Mouse (Mus musculus) midbrain, postnatal 0 days (tissue): ENCODE data around the gene Ntm. TPM values are rescaled to one million over a fixed set of nuclear protein-coding genes. Genes with fewer than 3 reads are reported as not detected.

ENCODE experiments used
- ATAC-seq: fragments of 200-750 bp; cut with Nextera tagmentation; 2 replicates; pipeline ENCODE4 v1.8.0; 2017; ENCODE audit warnings: moderate number of reproducible peaks, mild to moderate bottlenecking, moderate TSS enrichment, moderate library complexity; ENCODE audit not compliant: low FRiP score
- DNase-seq: peaks from one replicate; pipeline ENCODE4 v3.0.0-alpha.2; 2015; ENCODE audit warnings: low spot score
- H3K27ac ChIP-seq: fragments of 300-500 bp; sonication (generic); 2 replicates; pipeline ENCODE4 v1.5.1; 2014; ENCODE audit warnings: low read depth, mild to moderate bottlenecking, low read length, mixed read lengths
- H3K27me3 ChIP-seq: fragments of 300-500 bp; sonication (generic); 2 replicates; pipeline ENCODE4 v1.6.1; 2014; ENCODE audit warnings: low read length, control low read depth, mixed read lengths; ENCODE audit not compliant: insufficient read depth
- H3K36me3 ChIP-seq: fragments of 300-500 bp; sonication (generic); 2 replicates; pipeline ENCODE4 v1.6.1; 2014; ENCODE audit warnings: low read length, control low read depth, mixed read lengths; ENCODE audit not compliant: insufficient read depth
- H3K4me1 ChIP-seq: fragments of 300-500 bp; sonication (generic); 2 replicates; pipeline ENCODE4 v1.6.1; 2014; ENCODE audit warnings: mild to moderate bottlenecking, control low read depth, antibody characterized with exemption, low read length, mixed read lengths; ENCODE audit not compliant: insufficient read depth
- H3K4me2 ChIP-seq: fragments of 300-500 bp; sonication (generic); 2 replicates; pipeline ENCODE4 v1.6.1; 2014; ENCODE audit warnings: low read depth, mild to moderate bottlenecking, low read length, mixed read lengths; ENCODE audit not compliant: poor library complexity, severe bottlenecking
- H3K4me3 ChIP-seq: fragments of 300-500 bp; sonication (generic); 2 replicates; pipeline ENCODE4 v1.5.1; 2014; ENCODE audit warnings: low read depth, mild to moderate bottlenecking, low read length, moderate library complexity
- H3K9ac ChIP-seq: fragments of 300-500 bp; sonication (generic); replicated peaks from 2 replicates; pipeline ENCODE4 v1.6.1; 2014; ENCODE audit warnings: mild to moderate bottlenecking, low read length, moderate library complexity, mixed read lengths; ENCODE audit not compliant: poor library complexity, severe bottlenecking
- H3K9me3 ChIP-seq: fragments of 300-500 bp; sonication (generic); 2 replicates; pipeline ENCODE4 v1.6.1; 2016; ENCODE audit warnings: low read length, control low read depth
- CTCF ChIP-seq: IDR thresholded peaks from 2 replicates; pipeline ENCODE4 v1.5.1; 2016; ENCODE audit warnings: antibody characterized with exemption, mild to moderate bottlenecking
- WGBS: fragments of 180-500 bp; shearing (Covaris S2); extraction: QIAGEN DNeasy Blood & Tissue Kit; methylation state at CpG from one replicate; pipeline ENCODE4 v1.1.7; 2014; 5-methylcytosine and 5-hydroxymethylcytosine counted together
- polyA plus RNA-seq: library from polyadenylated mRNA; unstranded; fragments of >200 nt; fragmentation: Nextera tagmentation; extraction: Ambion mirVana; gene quantifications from 2 replicates; pipeline ENCODE4 v1.2.1, GENCODE M21; 2015
- total RNA-seq: library from RNA; depleted of rRNA; stranded (reverse); fragments of >200 nt; gene quantifications from 2 replicates; pipeline ENCODE4 v1.2.3, GENCODE M21; 2014

Gene Ntm
- total and polyA plus RNA-seq, 2 experiments from 2014 or later, result 244 to 322 TPM

DNA sequence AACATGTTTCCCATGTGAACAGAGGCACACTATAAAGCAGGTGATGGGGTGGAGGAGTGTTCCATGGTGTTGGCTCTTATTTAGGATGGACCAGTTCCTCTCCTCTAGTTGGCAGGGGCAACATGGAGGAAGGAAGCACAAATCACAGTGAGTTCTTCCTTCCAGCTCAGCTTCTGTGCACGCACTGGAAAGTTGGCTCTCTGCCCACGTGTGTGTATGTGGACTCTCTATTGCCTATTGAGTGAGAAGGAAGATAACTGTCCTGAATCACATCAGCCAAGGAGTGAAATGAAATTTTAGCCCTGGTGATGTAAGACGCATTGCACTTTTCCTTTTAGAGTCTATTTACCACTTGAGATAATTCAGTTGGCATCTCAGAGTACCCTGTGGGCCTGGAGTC is 203.0 kb downstream of the Ntm start:
- TF ChIP-seq CTCF, result no peak
- H3K4me2 ChIP-seq, result no peak overlapping the region
- H3K9ac ChIP-seq, result no peak overlapping the region
- H3K9me3 ChIP-seq, result no peaks in the 10 kb centered on the region
- 63% methylated on average over 3 of the region's 3 CpGs for WGBS
- no peaks in the 10 kb centered on the region for H3K27me3 ChIP-seq
- no peaks in the 10 kb centered on the region for H3K36me3 ChIP-seq
- peaks cover 5% of the 10 kb centered on the region; the same call in 1 of the 2 replicates for H3K4me1 ChIP-seq
- ATAC-seq (no peak), DNase-seq (no peak)
- H3K4me3 ChIP-seq, result no peak overlapping the region
- H3K27ac ChIP-seq, result no peak overlapping the region

DNA sequence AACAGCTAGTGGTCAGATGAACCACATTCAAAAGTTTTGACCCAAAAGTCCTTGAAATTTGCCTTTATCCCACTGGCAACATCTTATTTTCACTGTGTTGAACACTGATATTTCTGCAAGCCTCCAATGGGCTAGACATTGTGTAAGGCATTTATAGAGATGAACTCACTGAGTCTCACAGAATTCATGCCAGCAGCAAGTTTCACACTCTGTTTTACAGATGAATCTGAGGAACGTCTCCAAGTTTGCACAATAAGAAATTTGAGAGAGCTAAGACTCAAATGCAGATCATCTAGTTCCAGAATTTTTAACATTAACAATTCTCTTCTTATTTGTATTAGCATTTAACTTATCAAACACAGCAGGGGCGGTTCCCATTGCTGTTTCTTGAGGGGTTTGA is 203.9 kb downstream of the Ntm start:
- no peak for TF ChIP-seq CTCF
- Histone ChIP-seq H3K27ac (no peak overlapping the region), H3K4me1 (peaks cover 5% of the 10 kb centered on the region; the same call in 1 of the 2 replicates), H3K4me3 (no peak overlapping the region), H3K9me3 (no peaks in the 10 kb centered on the region), H3K4me2 (no peak overlapping the region), H3K36me3 (no peaks in the 10 kb centered on the region), H3K27me3 (no peaks in the 10 kb centered on the region), H3K9ac (no peak overlapping the region)
- DNase-seq, result no peak
- ATAC-seq, result no peak
- WGBS, result 87% methylated on average over 2 of the region's 2 CpGs

DNA sequence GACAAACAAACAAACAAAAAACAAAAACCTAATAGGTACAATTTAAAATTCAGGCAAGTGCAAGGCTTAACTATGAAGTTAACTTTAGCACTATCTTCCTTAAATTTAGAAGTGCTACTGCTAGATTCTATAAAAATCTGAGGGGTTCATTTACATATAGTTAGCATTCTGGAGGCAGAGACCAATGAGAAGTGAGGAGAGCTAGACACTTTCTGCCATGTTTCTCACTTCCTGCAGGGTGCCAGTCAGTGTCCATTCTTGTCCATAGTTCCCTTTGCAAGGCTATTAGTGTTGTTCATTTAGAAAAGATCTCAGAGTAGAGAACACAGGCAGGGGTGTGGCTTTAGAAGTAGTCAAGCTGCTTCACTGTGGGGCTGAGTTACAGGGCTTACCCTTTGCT is 208.6 kb downstream of the Ntm start:
- H3K27ac ChIP-seq, result no peak overlapping the region

DNA sequence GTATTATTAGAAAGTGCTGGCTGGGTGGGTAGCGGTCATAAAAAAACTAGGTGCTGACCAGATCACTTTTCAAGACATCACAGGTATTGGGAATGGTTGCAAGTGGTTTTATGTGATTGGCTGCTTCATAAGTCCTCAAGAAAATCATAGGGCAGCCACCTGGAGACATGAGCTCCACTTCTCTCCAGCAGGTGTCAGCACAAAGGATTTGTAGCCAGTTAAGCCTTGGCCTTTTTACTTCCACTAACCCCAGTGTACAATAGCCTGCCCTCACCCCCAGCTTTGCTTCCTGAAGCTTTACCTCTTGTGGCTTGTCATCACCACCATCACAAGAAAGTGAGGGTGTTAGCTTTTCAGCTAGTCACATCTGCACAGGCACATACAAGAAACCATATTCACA is 211.5 kb downstream of the Ntm start:
- Histone ChIP-seq H3K27ac (no peak overlapping the region), H3K27me3 (no peaks in the 10 kb centered on the region), H3K4me3 (no peak overlapping the region), H3K4me1 (0 out of 2 replicates have a peak, but pooled peaks cover 4% of the 10 kb centered on the region), H3K9ac (no peak overlapping the region), H3K4me2 (no peak overlapping the region), H3K36me3 (no peaks in the 10 kb centered on the region), H3K9me3 (no peaks in the 10 kb centered on the region)
- peak; percentile 70 for TF ChIP-seq CTCF
- 67% methylated on average over 1 of the region's 1 CpGs for WGBS
- no peak for DNase-seq
- no peak for ATAC-seq

More for the DNA sequence above, 208.6 kb downstream of the Ntm start:
- 0 out of 2 replicates have a peak, but pooled peaks cover 4% of the 10 kb centered on the region for H3K4me1 ChIP-seq
- TF ChIP-seq CTCF, result no peak
- no peak overlapping the region for H3K4me3 ChIP-seq
- H3K9ac ChIP-seq, result no peak overlapping the region
- ATAC-seq (no peak), DNase-seq (no peak)
- no peaks in the 10 kb centered on the region for H3K9me3 ChIP-seq
- H3K4me2 ChIP-seq, result no peak overlapping the region
- no peaks in the 10 kb centered on the region for H3K27me3 ChIP-seq
- no peaks in the 10 kb centered on the region for H3K36me3 ChIP-seq

DNA sequence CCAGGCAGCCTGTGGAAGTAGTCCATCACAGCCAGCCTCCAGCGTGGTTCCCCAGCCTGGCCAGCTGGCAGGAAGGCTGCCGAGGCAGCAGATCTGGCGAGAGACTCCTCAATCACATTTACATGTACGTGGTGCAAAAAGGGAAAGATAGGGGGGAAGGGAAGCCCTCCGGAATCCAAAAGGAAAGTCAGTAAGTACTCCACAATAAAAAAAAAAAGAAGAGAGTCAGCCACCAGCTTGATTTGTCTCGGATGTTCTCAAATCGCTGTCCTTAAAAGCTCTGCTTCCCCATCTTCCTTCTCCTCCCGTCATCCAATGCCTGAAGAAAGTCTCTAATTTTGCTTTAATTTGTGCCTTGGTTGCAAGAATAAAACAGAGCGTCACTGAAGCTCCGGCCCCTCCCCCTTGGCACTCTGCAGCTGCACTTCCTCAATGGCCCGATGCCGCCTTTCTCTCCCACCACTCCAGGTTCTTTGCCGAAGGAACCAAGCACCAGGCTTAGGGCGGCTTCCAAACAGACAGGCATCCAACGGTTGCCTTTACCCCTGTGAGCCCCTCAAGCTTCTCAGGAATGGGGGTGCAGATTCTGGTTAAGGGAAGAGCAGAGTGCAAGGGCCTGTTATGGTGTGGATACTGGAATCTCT is 212.4 kb downstream of the Ntm start:
- Histone ChIP-seq H3K4me2 (peak overlapping the region; percentile 42), H3K27ac (0 out of 2 replicates have a peak overlapping the region, but pooled peaks have one; percentile 14), H3K4me3 (peak overlapping the region; percentile 8; the same call in 1 of the 2 replicates), H3K9ac (no peak overlapping the region), H3K27me3 (no peaks in the 10 kb centered on the region), H3K36me3 (no peaks in the 10 kb centered on the region), H3K4me1 (0 out of 2 replicates have a peak, but pooled peaks cover 4% of the 10 kb centered on the region), H3K9me3 (0 out of 2 replicates have a peak, but pooled peaks cover 4% of the 10 kb centered on the region)
- ATAC-seq, result 0 out of 2 replicates have a peak, but pooled peaks have one; percentile 56
- no peak for DNase-seq
- WGBS, result 15% methylated on average over 15 of the region's 15 CpGs
- TF ChIP-seq CTCF, result no peak

DNA sequence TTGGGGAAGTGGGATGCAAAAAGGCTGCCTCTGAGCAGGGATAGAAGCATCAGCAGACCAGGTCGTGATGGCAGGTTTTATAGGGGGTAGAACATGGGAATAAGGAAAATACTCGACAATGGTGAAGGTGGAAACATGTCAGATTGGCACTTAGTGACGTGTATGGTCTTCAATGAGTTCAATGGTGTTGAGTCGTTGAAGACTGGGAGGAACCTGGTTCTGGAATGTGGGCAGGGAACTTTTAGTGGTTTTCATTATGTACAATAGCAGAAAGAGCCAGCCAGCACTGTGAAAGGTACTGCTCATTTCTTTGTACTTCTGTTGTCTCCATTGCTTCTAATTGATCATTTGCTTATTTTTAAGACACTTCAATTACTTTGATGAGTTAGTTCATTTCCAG is 214.9 kb downstream of the Ntm start:
- H3K9me3 ChIP-seq, result 0 out of 2 replicates have a peak, but pooled peaks cover 5% of the 10 kb centered on the region
- DNase-seq (no peak), ATAC-seq (no peak)
- H3K9ac ChIP-seq, result no peak overlapping the region
- no peaks in the 10 kb centered on the region for H3K36me3 ChIP-seq
- no peak for TF ChIP-seq CTCF
- H3K27ac ChIP-seq, result no peak overlapping the region
- H3K27me3 ChIP-seq, result no peaks in the 10 kb centered on the region
- H3K4me1 ChIP-seq, result 0 out of 2 replicates have a peak, but pooled peaks cover 4% of the 10 kb centered on the region
- WGBS, result 85% methylated on average over 4 of the region's 4 CpGs
- H3K4me3 ChIP-seq, result no peak overlapping the region
- H3K4me2 ChIP-seq, result no peak overlapping the region
